Mouse (Mus musculus) v-Abl transformed pro-B cells (cell line): Measurements from ENCODE around the gene Slc16a8.

Source experiments
- in situ Hi-C, 2 experiments: fragments of 400-800 bp; cut with MboI; formaldehyde crosslinking; loops; one replicate each; pipeline ENCODE4 v1.15.1; 2025; ENCODE audit not compliant: unreplicated experiment in 2 of 2

Slc16a8 gene

DNA sequence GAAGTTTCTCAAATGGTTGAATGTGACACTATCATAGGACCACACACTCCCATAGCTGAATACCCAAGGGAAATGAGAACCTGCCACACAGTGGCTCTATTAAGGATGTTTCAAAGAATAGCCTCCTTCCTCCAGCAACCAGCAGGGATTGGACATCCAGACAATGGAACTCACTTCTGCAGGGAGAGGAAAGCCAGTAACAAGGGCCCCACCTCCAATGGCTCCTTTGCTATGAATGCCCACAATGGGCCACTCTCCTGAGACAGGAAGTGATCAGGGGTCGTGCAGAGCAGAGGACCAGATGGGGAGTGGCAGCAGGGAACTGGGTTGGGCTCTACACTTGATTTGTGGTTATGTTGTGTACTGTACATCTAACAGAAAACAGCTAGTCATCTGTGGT, 14.0 kb upstream of the Slc16a8 start:
- in situ Hi-C loops, result loop anchor here in 1 of 2 experiments (10.0 kb wide), 1 partner anchor 106 kb away; no protein-coding TSS in a partner anchor

DNA sequence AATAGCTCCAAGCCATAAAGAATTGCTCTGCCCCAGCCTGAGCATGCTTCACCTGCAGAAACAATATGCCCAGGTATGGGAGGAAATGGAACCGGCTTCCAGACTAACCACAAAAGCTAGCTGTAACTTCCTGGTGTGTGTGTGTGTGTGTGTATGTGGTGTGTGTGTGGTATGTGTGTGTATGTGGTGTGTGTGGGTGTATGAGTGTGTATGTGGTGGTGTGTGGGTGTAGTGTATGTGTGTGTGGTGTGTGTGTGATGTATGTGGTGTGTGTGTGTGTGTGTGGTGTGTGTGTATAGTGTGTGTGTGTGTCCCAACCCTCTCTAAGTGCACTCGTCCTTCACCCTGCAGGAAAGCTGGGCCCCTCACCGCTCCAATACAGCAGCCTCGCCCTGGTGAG, 10.8 kb upstream of the Slc16a8 start:
- in situ Hi-C loops, result loop anchor here in 1 of 2 experiments (10.0 kb wide), 1 partner anchor 109 kb away; no protein-coding TSS in a partner anchor

DNA sequence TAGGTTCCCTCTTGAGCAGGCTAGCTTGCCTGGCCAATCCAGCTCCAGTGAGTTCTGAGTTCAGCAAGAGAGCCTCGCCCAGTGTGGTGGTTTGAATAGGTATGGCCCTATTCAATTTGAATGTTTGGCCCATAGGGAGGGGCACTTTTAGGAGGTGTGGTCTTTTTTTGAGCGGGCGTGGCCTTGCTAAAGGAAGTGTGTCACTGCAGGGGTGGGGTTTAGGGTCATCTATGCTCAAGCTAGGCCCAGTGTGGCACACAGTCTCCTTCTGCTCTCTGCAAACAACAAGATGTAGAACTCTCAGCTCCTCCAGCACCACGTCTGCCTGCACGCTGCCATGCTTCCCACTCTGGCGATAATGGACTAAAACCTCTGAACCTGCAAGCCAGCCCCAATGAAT, 9.2 kb upstream of the Slc16a8 start:
- in situ Hi-C loops, result loop anchor here in 1 of 2 experiments (10.0 kb wide), 1 partner anchor 111 kb away; no protein-coding TSS in a partner anchor

DNA sequence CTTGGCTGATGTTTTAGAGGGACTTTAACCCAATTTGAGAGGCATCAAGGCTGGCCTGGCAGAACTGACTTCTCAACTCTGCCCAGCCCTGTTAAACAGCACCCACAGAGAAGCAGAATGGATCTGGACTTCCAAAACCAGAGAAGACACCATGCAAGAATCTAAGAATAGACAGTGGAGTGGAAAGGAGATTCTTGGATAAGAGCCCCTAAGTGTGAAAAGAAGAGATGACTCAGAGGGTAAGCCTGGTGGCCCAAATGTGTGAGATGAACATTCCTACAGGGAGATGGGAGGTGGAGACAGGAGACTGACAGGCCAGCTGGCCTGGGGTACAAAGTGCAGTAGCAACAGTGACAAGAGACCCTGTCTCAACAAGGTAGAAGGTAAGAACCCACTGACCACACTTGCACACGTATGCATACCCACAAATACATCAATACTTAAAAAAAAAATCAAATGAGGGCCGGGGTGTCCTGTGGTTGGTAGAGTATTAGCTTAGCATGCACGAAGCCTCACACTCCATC, 8.3 kb upstream of the Slc16a8 start:
- in situ Hi-C loops, result loop anchor here in 1 of 2 experiments (10.0 kb wide), 1 partner anchor 112 kb away; no protein-coding TSS in a partner anchor

DNA sequence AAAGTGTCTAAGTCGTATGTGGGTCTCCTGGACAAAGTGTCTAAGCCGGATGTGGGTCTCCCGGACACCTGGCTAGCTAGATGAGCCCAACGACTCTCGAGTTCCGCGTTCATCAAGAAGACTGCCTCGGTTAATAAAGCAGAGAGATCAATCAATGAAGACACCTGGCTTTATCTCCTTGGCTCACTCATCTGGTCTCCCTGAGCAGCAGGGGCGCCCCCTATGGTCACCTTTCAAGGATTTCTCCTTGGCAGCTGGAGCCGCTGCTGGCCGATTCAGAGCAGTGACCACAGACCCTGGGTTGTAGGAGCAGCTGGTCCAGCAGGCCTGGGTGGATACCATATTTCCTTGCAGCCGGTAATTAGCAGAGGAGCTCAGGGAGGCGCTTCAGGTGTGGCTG, 7.8 kb upstream of the Slc16a8 start:
- in situ Hi-C loops, result loop anchor here in 1 of 2 experiments (10.0 kb wide), 1 partner anchor 112 kb away; no protein-coding TSS in a partner anchor

DNA sequence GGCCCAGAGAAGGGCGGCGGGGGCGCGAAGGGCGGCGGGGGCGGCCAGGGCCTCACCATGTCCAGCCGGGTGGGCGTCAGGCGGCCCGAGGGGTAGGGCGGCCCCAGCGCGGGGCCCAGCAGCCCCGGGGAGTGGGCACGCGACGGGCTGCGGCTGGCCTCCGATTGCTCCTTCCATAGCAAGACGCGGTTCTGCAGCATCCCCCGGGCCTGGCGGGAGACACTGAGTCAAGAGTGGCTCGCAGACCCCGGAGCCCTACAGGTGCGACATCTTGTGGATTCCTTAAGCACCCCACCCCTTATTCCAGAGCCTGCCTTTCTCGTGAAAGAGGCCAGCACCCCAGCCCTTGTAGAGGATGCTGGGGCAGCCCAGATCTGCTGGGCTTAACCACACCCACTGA, 7.2 kb upstream of the Slc16a8 start:
- in situ Hi-C loops, result loop anchor here in 1 of 2 experiments (10.0 kb wide), 1 partner anchor 113 kb away; no protein-coding TSS in a partner anchor

DNA sequence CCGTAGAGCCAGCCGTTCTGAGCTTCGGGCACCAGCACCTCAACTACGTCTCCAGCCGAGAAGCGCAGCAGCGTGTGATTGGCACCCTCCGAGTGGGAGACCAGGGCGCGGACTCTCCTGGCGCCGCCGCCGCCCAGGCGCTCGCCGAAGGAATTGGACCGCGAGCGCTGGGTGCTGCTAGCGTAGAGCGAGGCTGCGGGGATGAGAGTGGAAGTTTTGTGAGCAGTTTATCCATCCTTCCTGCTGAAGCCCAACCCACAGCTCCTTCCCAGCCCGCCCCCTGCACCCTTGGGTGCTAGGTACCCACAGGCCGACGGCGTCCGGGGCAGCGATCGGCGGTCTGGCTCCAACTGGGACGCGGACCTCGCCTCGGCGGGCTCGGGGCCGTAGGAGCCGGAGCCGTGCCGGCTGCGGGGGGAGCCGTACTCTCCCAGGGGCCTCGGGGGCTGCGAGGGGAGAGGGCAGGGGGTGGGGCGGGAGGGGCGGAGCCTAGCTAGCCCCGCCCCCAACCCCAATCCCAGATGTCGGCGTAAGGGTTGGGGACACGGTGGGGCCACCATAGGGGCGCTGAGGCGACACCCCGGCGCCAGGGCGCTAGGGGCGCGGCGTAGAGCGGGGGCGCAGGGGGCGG, 6.6 kb upstream of the Slc16a8 start:
- in situ Hi-C loops, result loop anchor here in 1 of 2 experiments (10.0 kb wide), 1 partner anchor 114 kb away; no protein-coding TSS in a partner anchor

DNA sequence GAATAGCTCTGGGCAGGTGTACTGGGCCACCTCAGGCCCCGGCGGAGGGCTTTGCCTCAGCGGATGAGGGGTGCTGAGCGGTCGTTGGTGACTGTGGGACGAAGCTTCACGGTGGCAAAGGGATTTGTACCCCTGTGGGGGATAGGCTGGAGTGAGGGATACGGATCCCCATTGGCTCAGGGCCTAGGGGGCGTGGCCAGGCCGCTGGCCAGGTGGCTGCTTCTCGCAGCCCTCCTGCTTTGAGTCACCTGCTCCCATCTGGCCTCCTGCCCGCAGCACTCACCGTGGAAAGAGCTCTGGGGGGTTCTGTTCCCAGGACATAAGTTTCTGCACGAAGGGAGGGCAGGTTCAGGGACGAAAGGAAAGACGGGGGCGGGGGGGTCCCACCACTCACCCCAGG, 4.0 kb upstream of the Slc16a8 start:
- in situ Hi-C loops, result no loop called here

DNA sequence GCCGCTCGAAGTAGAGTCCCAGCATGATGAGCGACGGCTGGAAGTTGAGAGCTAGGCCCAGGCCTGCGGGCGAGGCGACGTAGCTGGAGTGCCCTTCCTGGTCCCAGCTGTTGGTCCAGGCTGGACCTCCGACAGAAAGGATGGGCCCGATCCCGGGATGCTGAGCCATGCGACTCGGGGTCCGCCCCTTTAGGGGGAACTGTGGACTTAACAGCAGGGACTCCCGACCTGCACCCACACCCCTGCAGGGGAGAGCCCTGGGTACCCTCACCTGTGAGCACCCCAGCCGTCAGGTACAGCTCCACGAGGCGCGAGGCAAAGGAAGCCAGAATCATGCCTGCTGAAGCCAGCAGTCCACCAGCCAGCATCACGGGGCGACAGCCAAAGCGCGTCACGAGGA, 2.0 kb downstream of the Slc16a8 start:
- in situ Hi-C loops, result no loop called here

DNA sequence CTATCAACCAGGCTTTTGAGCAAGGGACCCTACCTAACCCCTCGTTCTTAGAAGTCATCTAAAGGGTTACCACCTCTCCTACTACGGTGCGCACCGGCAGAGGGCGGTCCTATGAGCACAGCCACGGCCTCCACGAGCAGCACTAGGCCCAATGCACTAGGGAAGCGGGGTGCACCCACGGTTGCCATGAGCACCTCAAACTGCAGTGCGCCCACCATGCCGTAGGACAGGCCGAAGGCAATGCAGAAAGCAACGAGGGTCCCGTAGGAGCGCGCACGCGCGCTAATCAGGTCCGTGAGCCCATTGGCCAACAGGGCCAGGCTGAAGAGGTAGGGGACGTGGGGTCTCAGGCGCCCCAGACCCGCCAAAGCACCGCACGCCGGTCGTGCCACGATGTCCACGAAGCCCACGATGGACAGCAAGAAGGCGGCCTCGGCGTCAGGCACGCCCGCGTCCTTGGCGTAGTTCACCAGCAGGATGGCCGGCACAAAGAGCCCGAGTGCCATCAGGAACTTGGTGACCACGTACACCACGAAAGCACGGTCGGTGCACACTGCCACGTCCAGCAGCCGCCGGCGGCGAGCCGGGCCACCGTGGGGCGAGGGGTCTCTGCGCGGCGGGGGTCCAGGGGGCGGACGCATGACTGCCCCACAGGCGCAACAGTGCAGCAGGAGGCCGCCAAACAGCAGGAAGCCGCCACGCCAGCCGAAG, 2.6 kb downstream of the Slc16a8 start:
- in situ Hi-C loops, result no loop called here

DNA sequence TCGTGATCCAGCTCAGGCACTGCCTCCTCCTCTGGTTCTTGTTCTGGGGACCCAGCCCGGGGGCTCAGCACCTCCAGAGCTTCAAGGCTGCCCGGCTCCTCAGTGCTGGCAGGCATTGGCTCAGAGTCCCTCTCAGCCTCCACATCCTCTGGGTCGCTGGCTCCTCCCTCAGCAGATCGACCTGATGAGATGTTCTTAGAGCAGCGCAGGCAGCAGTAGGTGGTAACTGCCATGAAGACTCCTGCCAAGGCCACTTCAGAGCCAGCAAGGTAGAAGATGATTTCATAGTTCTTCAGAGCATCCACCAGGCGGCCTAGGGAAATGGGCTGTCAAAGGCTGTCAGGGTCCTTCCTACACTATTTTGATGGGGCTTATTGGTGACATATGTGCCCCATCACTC, 3.4 kb downstream of the Slc16a8 start:
- in situ Hi-C loops, result no loop called here

DNA sequence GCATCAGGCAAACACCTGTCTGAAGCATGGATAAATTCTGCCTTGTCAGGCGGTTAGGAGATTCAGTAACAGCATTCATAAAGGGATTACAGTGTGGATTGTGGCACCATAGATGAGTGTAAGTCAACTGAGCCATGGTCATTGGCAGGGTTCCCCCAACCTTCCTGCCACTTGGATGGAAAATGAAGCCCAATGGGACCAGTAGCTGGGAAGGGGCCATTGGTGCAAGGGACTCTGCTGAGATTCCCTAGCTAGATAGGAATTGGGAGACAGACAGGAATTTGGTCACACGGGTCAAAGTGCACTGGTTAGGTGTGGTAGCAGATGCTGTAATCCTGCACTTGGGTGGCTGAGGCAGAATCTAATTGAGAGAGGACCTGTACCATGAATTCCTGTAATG, 4.3 kb downstream of the Slc16a8 start:
- in situ Hi-C loops, result no loop called here

DNA sequence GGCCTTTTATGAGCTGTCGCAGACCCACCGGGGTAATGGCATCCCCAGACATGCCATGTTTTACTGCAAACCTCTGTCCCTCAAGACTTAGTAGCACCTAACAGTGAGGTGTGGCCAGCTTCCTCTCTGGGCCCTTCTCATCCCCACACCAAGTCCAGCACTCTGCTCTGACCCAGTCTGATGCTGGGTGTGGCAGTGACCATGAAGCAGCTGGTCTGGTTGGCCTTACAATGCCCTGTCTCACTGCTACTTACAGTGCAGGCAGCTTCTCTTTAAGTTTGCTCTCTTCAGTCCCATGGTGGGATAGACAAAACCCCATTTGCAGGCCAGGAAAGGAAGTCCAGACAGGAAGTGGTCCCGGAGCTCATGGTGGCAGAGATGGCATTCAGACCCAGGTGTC, 9.2 kb downstream of the Slc16a8 start:
- in situ Hi-C loops, result no loop called here

DNA sequence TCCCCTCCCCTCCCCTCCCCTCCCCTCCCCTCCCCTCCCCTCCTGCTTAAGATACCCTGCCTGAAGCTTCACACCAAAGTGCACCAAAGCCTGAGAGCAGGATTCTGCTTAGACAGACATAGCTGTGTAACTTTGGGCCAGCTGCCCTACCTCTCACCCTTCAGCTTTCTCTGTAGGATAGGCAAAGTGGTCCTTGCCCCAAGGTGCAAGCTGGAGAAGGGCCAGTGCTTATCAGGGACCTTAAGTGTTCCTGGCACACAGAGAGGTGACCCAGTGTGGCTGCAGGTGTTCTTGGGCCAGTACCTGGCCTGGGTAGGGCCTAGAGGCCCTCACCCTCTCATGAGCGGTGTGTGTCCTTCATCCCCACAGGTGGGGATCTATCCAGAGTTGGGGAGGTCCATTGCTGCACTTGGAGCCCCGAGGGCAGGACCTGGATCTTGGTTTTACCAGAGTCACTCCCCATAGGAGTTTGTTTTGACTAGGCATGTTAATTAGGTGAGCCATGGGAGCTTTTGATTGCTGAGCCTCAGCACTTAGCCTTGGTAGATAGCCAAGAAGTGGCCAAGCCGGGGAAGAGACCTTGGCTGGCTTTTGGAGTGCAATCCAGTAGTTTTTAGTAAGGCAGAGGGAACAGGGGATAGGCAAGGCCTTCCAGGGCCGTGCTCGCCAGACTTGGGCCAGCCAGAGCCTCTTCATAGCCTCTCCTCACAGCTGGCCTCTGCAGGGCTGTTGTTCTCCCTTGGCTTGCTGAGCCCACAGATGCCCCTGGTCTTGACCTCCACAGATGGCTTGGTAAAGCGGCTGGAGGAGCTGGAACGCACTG, 10.3 kb downstream of the Slc16a8 start:
- in situ Hi-C loops, result loop anchor here (5.0 kb wide), 1 partner anchor 223 kb away; no protein-coding TSS in a partner anchor

DNA sequence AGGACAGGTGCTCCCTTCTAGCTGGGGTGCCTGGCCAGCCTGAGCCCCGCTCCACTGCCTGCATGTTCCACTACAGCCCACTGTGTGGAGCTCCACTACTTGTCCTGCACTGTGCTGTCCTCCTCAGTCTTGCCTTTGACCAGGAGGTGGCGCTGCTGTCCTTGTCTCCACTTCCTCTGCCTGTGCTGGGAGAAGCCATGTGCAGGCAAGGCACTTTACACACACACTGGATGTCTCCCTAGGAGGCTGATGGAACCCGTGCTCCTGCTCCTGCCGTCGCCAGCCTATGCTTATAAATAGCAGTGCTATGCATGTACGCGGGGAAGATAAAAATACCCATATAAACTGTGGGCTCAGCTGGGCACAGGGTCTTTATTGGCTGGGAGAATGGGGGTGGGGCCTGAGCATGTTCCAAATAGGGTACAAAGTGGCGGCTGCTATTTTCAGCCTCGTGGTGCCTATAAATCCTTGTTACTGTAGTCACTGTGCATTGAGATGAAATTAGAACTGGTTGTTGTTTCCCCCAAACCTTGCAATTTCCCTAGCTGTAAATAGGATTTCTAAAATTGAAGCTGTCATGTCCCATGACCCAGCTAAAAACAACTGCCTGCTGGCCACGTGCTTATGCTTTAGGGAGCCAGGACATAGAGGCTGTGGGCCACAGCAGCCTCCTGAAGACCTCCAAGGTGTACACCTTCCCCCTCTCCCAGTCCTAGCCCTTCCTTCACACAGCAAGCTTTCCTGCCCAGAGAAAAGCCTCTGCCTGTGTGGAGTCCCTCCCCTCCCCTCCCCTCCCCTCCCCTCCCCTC, 11.1 kb downstream of the Slc16a8 start:
- in situ Hi-C loops, result loop anchor here (5.0 kb wide), 1 partner anchor 224 kb away; no protein-coding TSS in a partner anchor

DNA sequence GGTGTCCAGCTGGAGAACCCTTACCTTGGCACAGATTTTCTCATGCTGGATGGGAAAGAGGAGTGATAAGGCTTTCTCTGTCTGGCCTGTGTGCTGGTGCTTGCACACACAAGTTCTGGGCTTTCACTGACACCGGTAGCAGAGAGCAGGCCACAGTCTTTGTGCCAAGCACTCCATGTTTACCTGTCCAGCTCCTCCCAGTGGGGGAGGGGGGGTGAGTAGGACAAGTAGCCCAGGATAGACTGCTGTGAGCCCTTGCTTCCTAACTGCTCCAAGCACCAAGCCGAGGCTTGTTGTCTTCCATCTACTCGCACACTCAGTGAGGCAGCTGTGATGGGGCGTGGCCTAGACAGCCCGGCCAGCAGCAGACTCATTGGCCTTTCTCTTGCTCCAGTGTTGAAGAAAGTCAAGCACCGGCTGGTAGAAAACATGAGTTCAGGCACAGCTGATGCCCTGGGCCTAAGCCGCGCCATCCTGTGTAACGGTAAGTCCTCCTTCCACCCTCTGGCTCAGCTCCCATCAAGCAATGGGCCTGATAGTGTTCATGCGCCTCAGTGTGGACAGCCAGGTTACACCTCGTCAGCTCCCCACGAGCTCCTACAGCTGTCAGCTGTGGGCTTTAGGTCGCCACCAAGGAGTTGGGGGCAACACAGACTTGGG, 11.9 kb downstream of the Slc16a8 start:
- in situ Hi-C loops, result loop anchor here (5.0 kb wide), 1 partner anchor 225 kb away; no protein-coding TSS in a partner anchor

DNA sequence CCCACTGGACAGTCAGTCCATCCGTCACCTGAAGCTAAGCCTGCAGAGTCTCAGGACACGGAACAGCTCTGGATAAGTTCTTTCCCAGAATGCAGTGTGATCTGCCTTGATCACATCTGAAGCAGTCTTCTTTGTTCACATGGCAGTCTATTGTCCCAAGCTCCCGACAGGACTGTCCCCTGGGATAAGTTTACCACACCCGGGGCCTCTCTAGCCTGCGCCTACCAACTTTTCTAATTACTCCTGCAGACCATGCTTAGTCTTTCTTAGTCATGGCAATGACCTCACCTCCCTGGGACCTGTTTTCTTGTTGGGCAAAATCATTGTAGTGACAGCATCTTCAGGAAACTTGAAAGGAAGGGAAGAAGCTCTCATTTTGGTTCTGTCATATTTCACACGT, 16.5 kb downstream of the Slc16a8 start:
- in situ Hi-C loops, result no loop called here

DNA sequence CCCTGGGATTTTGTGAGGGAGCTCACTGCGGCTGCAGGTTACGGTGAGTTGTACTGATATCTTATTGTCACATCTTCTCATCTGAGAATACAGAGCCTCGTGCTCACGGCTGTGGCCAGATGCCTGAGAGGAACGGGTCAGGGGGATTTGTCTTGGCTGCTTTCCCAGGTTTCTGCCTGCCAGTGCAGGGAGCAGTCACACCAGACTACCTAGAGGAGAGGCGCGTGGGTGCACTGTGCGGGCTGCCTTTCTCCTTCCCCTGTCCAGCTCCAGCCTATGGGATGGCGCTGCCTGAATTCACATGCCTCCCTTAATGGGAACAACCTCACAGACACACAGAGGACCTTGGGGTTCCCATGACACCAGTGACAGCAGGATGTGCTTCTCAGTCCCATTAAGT, 19.3 kb downstream of the Slc16a8 start:
- in situ Hi-C loops, result no loop called here
